Mouse (Mus musculus): Measurements from ENCODE around the gene Ntn5.
"Not testable (repeated sequence)": the region's sequence is repeated elsewhere in the genome, so short reads cannot be mapped to it uniquely, and the experiment has no call there.

Ntn5 gene

GRCm38 (mm10) chr7:45654424-45655047 is 29.3 kb upstream of the Ntn5 start:
- no peak for DNase-seq (ENCODE audit: extremely low spot score)

GRCm38 (mm10) chr7:45660746-45661478 is 22.9 kb upstream of the Ntn5 start:
- no peak for DNase-seq (ENCODE audit: extremely low spot score)

DNA sequence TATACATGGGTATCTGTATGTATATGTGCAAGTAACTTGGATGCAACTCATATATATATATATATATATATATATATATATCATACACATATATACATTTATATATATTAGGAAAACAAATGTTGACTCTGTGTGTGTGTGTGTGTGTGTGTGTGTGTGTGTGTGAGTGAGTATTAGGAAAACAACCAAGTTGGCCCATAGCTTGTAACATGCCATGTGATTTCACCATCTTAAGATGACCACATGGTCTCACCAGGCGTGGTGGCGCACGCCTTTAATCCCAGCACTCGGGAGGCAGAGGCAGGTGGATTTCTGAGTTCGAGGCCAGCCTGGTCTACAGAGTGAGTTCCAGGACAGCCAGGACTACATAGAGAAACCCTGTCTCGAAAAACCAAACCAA is 22.1 kb upstream of the Ntn5 start:
- DNase-seq (ENCODE audit: extremely low spot score): not testable (repeated sequence)

- no peak for DNase-seq (ENCODE audit: extremely low spot score)
These were observed 18.3 kb upstream of the Ntn5 start for GRCm38 (mm10) chr7:45665303-45666138.

GRCm38 (mm10) chr7:45666161-45666560 is 17.7 kb upstream of the Ntn5 start, which contains the start of gene Fut2:
Gene Fut2 (minus strand): TSS chr7:45666394.
- DNase-seq (ENCODE audit: extremely low spot score): no peak

DNA sequence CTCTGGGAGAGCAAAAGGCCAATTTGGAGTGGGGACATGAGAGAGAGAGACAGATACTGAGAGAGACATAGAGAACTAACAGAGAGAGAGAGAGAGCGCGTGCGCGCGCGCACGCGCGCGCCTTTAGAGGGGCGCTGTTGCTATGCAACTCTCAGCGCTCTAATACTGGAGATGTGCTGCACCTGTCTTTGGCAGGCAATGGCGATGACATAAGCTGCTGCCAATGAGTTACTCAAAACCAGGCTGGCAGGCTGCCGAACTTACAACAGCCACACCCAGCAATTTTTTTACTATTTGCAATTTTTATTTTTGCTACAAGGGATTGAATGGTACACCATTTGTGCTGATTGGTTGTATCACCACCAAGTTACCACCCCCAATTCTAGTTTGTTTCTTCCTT is 16.1 kb upstream of the Ntn5 start:
- no peak for DNase-seq (ENCODE audit: extremely low spot score)

DNA sequence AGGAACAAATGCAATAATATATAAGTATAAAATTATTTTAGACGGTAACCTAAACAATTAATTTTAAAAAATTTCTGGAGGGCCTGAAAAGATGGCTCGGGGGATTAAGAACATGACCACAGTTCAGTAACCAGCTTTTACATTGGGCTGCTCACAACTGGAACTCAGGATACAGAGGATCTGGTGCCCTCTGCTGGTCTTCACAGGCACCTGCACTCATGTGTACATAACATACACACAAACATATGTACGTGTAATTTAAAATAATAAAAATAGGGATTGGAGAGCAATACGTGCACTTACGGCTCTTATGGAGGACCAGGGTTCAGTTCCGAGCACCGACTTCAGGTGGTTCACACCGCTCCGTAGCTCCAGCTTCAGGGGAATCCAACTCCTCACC is 14.9 kb upstream of the Ntn5 start:
- DNase-seq (ENCODE audit: extremely low spot score): no peak

DNA sequence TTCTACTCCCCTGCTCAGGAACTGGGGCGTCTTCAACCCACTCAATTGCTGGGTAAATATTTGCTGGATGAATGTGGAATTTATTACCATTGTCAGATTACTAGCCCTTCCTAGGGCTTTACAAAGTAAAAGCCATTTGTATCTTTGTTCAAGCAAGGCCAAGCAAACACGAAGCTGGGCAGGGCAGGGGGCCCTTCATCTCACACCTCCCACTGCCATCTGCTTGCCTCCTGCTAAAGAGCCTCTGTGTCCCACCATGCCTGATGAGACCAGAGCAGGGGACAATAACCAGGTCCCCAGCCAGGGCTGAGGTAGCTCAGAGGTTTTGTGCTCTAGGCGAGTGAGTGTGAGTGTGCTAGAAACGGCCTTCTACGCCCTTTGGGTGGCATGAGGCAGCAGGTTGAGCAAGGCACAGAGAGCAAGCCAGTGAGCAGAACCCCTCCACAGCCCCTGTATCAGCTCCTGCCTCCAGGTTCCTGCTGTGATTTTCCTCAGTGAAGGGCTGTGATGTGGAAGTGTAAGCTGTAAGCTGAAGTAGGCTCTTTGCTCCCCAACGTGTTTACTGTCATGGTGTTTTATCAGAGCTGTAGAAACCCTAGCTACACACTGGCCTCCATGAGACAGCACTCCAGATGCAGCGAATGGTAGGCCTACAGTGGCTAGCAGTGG is 6.1 kb upstream of the Ntn5 start:
- DNase-seq (ENCODE audit: extremely low spot score): no peak

- DNase-seq (ENCODE audit: extremely low spot score): no peak
These were observed 5.3 kb upstream of the Ntn5 start for GRCm38 (mm10) chr7:45678513-45678912.

GRCm38 (mm10) chr7:45679966-45680621 is 3.7 kb upstream of the Ntn5 start:
- no peak for DNase-seq (ENCODE audit: extremely low spot score)

DNA sequence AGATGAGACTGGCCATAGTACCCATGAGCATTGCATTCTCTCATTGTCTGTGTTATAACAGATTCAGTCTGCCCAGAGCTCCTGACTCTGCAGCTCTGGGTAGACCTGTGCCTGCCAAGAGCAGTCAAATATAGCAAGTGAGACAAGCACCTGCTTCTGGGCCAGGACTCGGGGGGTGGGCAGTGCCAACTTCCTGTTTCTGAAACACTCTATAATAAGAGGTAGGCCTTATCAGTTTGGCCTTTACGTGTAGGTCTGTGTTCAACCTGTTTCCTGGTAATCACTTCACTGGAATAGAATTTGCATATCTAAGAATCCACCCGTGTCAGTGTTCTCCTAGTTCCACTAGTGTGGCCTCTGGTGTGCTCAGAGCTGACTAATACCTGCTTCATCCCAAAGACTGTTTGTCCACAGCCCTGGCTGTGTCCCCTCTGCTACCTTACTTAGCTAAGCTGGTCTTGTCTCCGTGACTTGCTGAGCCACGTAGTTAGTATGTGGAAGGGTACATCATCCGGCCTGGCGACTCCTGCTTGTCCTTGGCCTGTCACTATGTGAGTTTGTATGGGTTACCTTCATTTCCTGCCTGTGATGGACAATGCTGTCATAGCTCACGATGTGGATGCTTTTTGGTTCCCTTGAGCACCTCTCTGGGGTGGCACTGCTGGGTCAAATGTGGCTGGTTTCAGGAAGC is 2.6 kb upstream of the Ntn5 start:
- DNase-seq (ENCODE audit: extremely low spot score): no peak

DNA sequence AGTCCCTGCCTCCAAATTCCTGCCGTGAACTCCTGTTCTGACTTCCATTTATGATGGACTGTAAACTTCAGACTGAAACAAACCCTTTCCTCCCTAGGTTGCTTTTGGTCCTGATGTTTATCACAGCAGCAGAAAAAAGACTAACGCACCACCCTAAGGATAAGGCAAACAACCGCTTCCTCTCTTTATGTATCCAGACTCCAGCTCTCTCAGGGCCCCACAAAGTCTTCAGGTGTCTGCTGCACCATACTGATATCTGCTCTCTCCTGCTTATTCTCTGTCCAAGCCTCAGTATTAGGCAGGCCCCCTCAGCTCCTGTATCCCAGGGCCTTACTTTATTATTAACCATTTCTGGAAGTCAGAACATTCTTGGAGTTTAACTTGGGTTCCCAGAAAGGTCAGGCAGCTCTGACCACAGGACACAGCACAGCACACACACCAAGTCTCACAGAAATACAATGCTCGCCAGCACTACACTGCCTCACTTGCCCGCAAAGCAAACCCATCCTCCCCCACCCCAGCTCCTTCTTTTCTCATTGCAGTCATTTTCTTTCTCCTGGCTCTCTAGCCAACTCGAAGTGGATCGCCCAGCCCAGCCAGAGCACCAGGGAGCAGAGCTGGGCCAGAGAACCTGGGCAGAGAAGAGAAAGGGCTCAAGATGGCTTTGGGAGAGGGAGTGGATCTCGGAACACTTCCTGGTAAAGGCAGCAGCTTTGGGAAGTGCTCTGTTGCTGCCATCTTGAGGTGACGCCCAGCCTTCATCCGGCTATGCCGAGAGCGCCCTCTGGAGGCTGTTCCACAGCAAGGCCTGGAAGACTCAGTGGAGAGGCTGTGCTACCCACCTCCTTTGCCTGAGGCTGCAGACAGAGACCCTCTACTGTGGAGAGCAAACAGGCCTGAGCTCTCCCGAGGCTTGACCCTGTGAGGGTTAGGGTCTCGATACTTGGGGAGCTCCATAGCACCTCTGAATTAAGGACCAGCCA is 1.4 kb upstream of the Ntn5 start:
- peak; percentile 89 for DNase-seq (ENCODE audit: extremely low spot score)

GRCm38 (mm10) chr7:45685811-45686210 is 2.0 kb downstream of the Ntn5 start:
- no peak for DNase-seq (ENCODE audit: extremely low spot score)

DNA sequence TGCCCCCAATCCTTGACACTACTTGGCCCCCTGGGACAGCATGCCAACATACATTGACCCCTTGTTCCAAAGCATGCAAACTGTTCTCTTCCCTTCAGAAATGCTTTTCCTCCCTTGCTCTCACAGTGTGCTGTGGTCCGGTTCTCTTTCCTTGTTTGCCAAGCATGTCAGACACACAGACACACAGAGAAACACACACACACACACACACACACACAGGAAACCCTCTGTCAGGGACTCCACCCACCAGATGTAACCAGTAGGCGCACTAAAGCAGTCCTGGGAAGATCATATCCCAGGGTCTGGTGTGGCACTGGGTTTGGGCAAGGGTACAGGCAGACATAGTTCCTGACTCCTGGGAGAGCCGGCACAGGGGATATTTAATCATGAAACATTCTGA is 3.0 kb downstream of the Ntn5 start:
- no peak for DNase-seq (ENCODE audit: extremely low spot score)

GRCm38 (mm10) chr7:45689099-45689498 is 5.3 kb downstream of the Ntn5 start:
- no peak for DNase-seq (ENCODE audit: extremely low spot score)

DNA sequence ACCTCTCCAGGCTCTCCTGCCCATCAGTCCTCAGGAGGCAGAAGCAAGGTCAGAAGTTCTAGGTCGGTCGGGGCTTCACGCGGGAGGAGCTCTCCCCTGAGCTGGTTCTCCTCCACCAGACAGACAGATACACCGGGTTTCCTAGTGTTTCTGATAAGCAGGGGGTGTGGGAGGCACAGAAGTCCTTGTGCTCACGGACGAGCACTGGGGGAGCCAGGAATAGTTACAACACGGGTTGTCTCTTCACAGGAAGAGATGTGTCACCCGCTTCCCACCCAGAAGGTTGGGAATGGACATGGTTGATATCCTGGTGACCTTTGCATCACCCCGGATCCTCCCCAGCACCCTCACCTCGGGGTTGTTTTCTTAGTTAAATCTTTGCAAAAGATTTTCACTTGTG is 6.0 kb downstream of the Ntn5 start:
- no peak for DNase-seq (ENCODE audit: extremely low spot score)

GRCm38 (mm10) chr7:45692364-45692763 is 8.5 kb downstream of the Ntn5 start:
- DNase-seq (ENCODE audit: extremely low spot score): no peak

GRCm38 (mm10) chr7:45693921-45694591 is 10.2 kb downstream of the Ntn5 start, which contains the start of gene Sec1:
Gene Sec1 (minus strand): TSS chr7:45694402.
- DNase-seq (ENCODE audit: extremely low spot score): no peak

DNA sequence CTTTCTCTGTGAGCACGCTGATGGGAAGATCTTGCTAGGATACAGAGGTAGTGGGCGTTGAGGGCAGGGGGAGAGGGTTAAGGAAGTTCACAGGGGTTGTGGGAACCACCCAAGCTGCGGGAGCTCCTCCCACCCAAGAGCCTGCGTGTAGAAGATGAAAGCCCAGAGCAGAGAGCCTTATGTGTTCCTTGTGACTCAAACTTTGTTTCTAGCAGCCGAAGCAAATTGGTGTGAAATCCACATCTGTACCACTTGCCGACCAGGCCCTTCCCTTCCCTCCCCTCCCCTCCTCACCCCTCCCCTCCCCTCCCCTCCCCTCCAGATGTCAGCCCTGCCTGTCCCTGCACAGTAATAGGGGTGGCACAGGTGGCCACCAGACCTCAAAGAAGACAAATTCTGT is 11.3 kb downstream of the Ntn5 start:
- DNase-seq (ENCODE audit: extremely low spot score): no peak

All from embryo, embryonic 9.5 days (tissue).